Mouse (Mus musculus) forebrain, embryonic 13.5 days (tissue): Measurements from ENCODE around the gene Atg4a. TPM values are rescaled to one million over a fixed set of nuclear protein-coding genes. Genes with fewer than 3 reads are reported as not detected.
A peak's percentile ranks its signal among the peaks of the same experiment; 100 is the strongest.

Experiments used
- ATAC-seq: fragments of 200-750 bp; cut with Nextera tagmentation; 2 replicates; pipeline ENCODE4 v1.8.0; 2017
- H3K27ac ChIP-seq: fragments of 300-500 bp; sonication (generic); 2 replicates; pipeline ENCODE4 v1.5.1; 2015; ENCODE audit warnings: inconsistent platforms, mild to moderate bottlenecking, moderate library complexity
- H3K27me3 ChIP-seq: fragments of 300-500 bp; sonication (generic); 2 replicates; pipeline ENCODE4 v1.6.1; 2015; ENCODE audit warnings: mild to moderate bottlenecking, inconsistent platforms
- H3K36me3 ChIP-seq: fragments of 300-500 bp; sonication (generic); 2 replicates; pipeline ENCODE4 v1.6.1; 2015; ENCODE audit warnings: mild to moderate bottlenecking, inconsistent platforms; ENCODE audit not compliant: poor library complexity, severe bottlenecking
- H3K4me1 ChIP-seq: fragments of 300-500 bp; sonication (generic); 2 replicates; pipeline ENCODE4 v1.6.1; 2015; ENCODE audit warnings: inconsistent platforms
- H3K4me2 ChIP-seq: fragments of 300-500 bp; sonication (generic); 2 replicates; pipeline ENCODE4 v1.6.1; 2015; ENCODE audit warnings: inconsistent platforms, mild to moderate bottlenecking, moderate library complexity
- H3K4me3 ChIP-seq: fragments of 300-500 bp; sonication (generic); 2 replicates; pipeline ENCODE4 v1.5.1; 2015; ENCODE audit warnings: mild to moderate bottlenecking, inconsistent platforms
- H3K9ac ChIP-seq: fragments of 300-500 bp; sonication (generic); 2 replicates; pipeline ENCODE4 v1.6.1; 2015; ENCODE audit warnings: mild to moderate bottlenecking, inconsistent platforms
- H3K9me3 ChIP-seq: fragments of 300-500 bp; sonication (generic); replicated peaks from 2 replicates; pipeline ENCODE4 v1.6.1; 2016; ENCODE audit warnings: inconsistent platforms
- WGBS: fragments of 180-500 bp; shearing (Covaris S2); methylation state at CpG from one replicate; pipeline ENCODE4 v1.1.7; 2015; 5-methylcytosine and 5-hydroxymethylcytosine counted together
- polyA plus RNA-seq: library from polyadenylated mRNA; unstranded; fragments of >200 nt; fragmentation: Nextera tagmentation; extraction: Ambion mirVana; gene quantifications from 2 replicates; pipeline ENCODE4 v1.2.1, GENCODE M21; 2015

The Atg4a gene
- polyA plus RNA-seq, 1 experiment from 2014 or later, result 12.2 TPM

- no peak overlapping the region for H3K9ac ChIP-seq
- no peaks in the 10 kb centered on the region for H3K9me3 ChIP-seq
- H3K4me1 ChIP-seq, result no peaks in the 10 kb centered on the region
- ATAC-seq, result no peak
- H3K27ac ChIP-seq, result no peak overlapping the region
- peaks cover 40% of the 10 kb centered on the region for H3K27me3 ChIP-seq
- no peaks in the 10 kb centered on the region for H3K36me3 ChIP-seq
- no peak overlapping the region for H3K4me2 ChIP-seq
- 76% methylated on average over 6 of the region's 6 CpGs for WGBS
- no peak overlapping the region for H3K4me3 ChIP-seq
These were observed 28.1 kb downstream of the Atg4a start for GRCm38 (mm10) chrX:140984795-140985194.

GRCm38 (mm10) chrX:140985256-140985655 is 28.5 kb downstream of the Atg4a start:
- 81% methylated on average over 2 of the region's 2 CpGs for WGBS
- Histone ChIP-seq H3K9ac (no peak overlapping the region), H3K36me3 (no peaks in the 10 kb centered on the region), H3K4me1 (no peaks in the 10 kb centered on the region), H3K4me3 (no peak overlapping the region), H3K27me3 (peaks cover 36% of the 10 kb centered on the region), H3K27ac (no peak overlapping the region), H3K9me3 (no peaks in the 10 kb centered on the region), H3K4me2 (no peak overlapping the region)
- ATAC-seq, result no peak

- 79% methylated on average over 1 of the region's 1 CpGs for WGBS
- Histone ChIP-seq H3K27me3 (peaks cover 13% of the 10 kb centered on the region; the same call in 1 of the 2 replicates), H3K36me3 (0 out of 2 replicates have a peak, but pooled peaks cover 4% of the 10 kb centered on the region), H3K4me3 (no peak overlapping the region), H3K9me3 (no peaks in the 10 kb centered on the region), H3K4me2 (no peak overlapping the region), H3K27ac (no peak overlapping the region), H3K4me1 (no peaks in the 10 kb centered on the region), H3K9ac (no peak overlapping the region)
- peak; percentile 77 for ATAC-seq
These were observed 40.3 kb downstream of the Atg4a start for GRCm38 (mm10) chrX:140996909-140997516.

- no peaks in the 10 kb centered on the region for H3K4me1 ChIP-seq
- H3K4me3 ChIP-seq, result no peak overlapping the region
- no peaks in the 10 kb centered on the region for H3K9me3 ChIP-seq
- 0 out of 2 replicates have a peak, but pooled peaks have one; percentile 24 for ATAC-seq
- H3K27me3 ChIP-seq, result peaks cover 13% of the 10 kb centered on the region; the same call in 1 of the 2 replicates
- no peak overlapping the region for H3K9ac ChIP-seq
- no peak overlapping the region for H3K4me2 ChIP-seq
- 88% methylated on average over 1 of the region's 1 CpGs for WGBS
- H3K27ac ChIP-seq, result no peak overlapping the region
- 0 out of 2 replicates have a peak, but pooled peaks cover 4% of the 10 kb centered on the region for H3K36me3 ChIP-seq
These were observed 41.3 kb downstream of the Atg4a start for GRCm38 (mm10) chrX:140997912-140998545.

- H3K4me1 ChIP-seq, result no peaks in the 10 kb centered on the region
- peaks cover 8% of the 10 kb centered on the region; the same call in 1 of the 2 replicates for H3K27me3 ChIP-seq
- no peak overlapping the region for H3K27ac ChIP-seq
- no peak overlapping the region for H3K9ac ChIP-seq
- H3K4me2 ChIP-seq, result no peak overlapping the region
- H3K4me3 ChIP-seq, result no peak overlapping the region
- 0 out of 2 replicates have a peak, but pooled peaks cover 4% of the 10 kb centered on the region for H3K36me3 ChIP-seq
- H3K9me3 ChIP-seq, result no peaks in the 10 kb centered on the region
- 0 out of 2 replicates have a peak, but pooled peaks have one; percentile 36 for ATAC-seq
These were observed 42.2 kb downstream of the Atg4a start for GRCm38 (mm10) chrX:140998885-140999284.

- no peak for ATAC-seq
- Histone ChIP-seq H3K4me2 (no peak overlapping the region), H3K4me3 (no peak overlapping the region), H3K27ac (no peak overlapping the region), H3K4me1 (no peaks in the 10 kb centered on the region), H3K27me3 (peaks cover 3% of the 10 kb centered on the region; the same call in 1 of the 2 replicates), H3K36me3 (no peaks in the 10 kb centered on the region), H3K9ac (no peak overlapping the region), H3K9me3 (no peaks in the 10 kb centered on the region)
- 100% methylated on average over 1 of the region's 1 CpGs for WGBS
These were observed 193.0 kb downstream of the Atg4a start for GRCm38 (mm10) chrX:141149705-141150104.

- H3K9ac ChIP-seq, result no peak overlapping the region
- ATAC-seq, result peak; percentile 48; the same call in 1 of the 2 replicates
- no peak overlapping the region for H3K4me2 ChIP-seq
- no peaks in the 10 kb centered on the region for H3K36me3 ChIP-seq
- no peaks in the 10 kb centered on the region for H3K4me1 ChIP-seq
- no peak overlapping the region for H3K4me3 ChIP-seq
- H3K27me3 ChIP-seq, result peaks cover 3% of the 10 kb centered on the region; the same call in 1 of the 2 replicates
- H3K9me3 ChIP-seq, result no peaks in the 10 kb centered on the region
- H3K27ac ChIP-seq, result no peak overlapping the region
These were observed 193.6 kb downstream of the Atg4a start for GRCm38 (mm10) chrX:141150290-141150689.

GRCm38 (mm10) chrX:141151182-141151581 is 194.5 kb downstream of the Atg4a start:
- no peak overlapping the region for H3K27ac ChIP-seq
- no peak overlapping the region for H3K4me2 ChIP-seq
- no peaks in the 10 kb centered on the region for H3K4me1 ChIP-seq
- H3K27me3 ChIP-seq, result peaks cover 3% of the 10 kb centered on the region; the same call in 1 of the 2 replicates
- H3K9me3 ChIP-seq, result no peaks in the 10 kb centered on the region
- no peaks in the 10 kb centered on the region for H3K36me3 ChIP-seq
- no peak overlapping the region for H3K4me3 ChIP-seq
- peak; percentile 48; the same call in 1 of the 2 replicates for ATAC-seq
- no peak overlapping the region for H3K9ac ChIP-seq

- H3K9me3 ChIP-seq, result no peaks in the 10 kb centered on the region
- peaks cover 6% of the 10 kb centered on the region; the same call in 1 of the 2 replicates for H3K27me3 ChIP-seq
- no peaks in the 10 kb centered on the region for H3K4me1 ChIP-seq
- H3K4me2 ChIP-seq, result no peak overlapping the region
- WGBS, result 17% methylated on average over 2 of the region's 2 CpGs
- H3K27ac ChIP-seq, result no peak overlapping the region
- H3K36me3 ChIP-seq, result no peaks in the 10 kb centered on the region
- no peak overlapping the region for H3K9ac ChIP-seq
- ATAC-seq, result no peak
- H3K4me3 ChIP-seq, result no peak overlapping the region
These were observed 200.0 kb downstream of the Atg4a start for GRCm38 (mm10) chrX:141156696-141157095.

GRCm38 (mm10) chrX:141157626-141158025 is 200.9 kb downstream of the Atg4a start:
- ATAC-seq, result no peak
- H3K9me3 ChIP-seq, result no peaks in the 10 kb centered on the region
- WGBS, result 63% methylated on average over 4 of the region's 4 CpGs
- H3K4me3 ChIP-seq, result no peak overlapping the region
- no peak overlapping the region for H3K27ac ChIP-seq
- H3K4me1 ChIP-seq, result no peaks in the 10 kb centered on the region
- no peak overlapping the region for H3K9ac ChIP-seq
- no peaks in the 10 kb centered on the region for H3K36me3 ChIP-seq
- peaks cover 6% of the 10 kb centered on the region; the same call in 1 of the 2 replicates for H3K27me3 ChIP-seq
- H3K4me2 ChIP-seq, result no peak overlapping the region

- no peak overlapping the region for H3K4me3 ChIP-seq
- H3K36me3 ChIP-seq, result no peaks in the 10 kb centered on the region
- no peaks in the 10 kb centered on the region for H3K9me3 ChIP-seq
- peaks cover 3% of the 10 kb centered on the region; the same call in 1 of the 2 replicates for H3K27me3 ChIP-seq
- H3K4me2 ChIP-seq, result no peak overlapping the region
- no peak overlapping the region for H3K27ac ChIP-seq
- H3K4me1 ChIP-seq, result no peaks in the 10 kb centered on the region
- no peak overlapping the region for H3K9ac ChIP-seq
- 45% methylated on average over 4 of the region's 4 CpGs for WGBS
- no peak for ATAC-seq
These were observed 201.5 kb downstream of the Atg4a start for GRCm38 (mm10) chrX:141158160-141158559.

GRCm38 (mm10) chrX:141160371-141160770 is 203.7 kb downstream of the Atg4a start:
- H3K4me2 ChIP-seq, result no peak overlapping the region
- H3K9me3 ChIP-seq, result no peaks in the 10 kb centered on the region
- peaks cover 6% of the 10 kb centered on the region; the same call in 1 of the 2 replicates for H3K27me3 ChIP-seq
- ATAC-seq, result no peak
- no peaks in the 10 kb centered on the region for H3K36me3 ChIP-seq
- H3K4me1 ChIP-seq, result no peaks in the 10 kb centered on the region
- H3K4me3 ChIP-seq, result no peak overlapping the region
- WGBS, result 80% methylated on average over 3 of the region's 3 CpGs
- no peak overlapping the region for H3K27ac ChIP-seq
- no peak overlapping the region for H3K9ac ChIP-seq
